Mouse (Mus musculus): ENCODE results near the gene E030018B13Rik.

DNA sequence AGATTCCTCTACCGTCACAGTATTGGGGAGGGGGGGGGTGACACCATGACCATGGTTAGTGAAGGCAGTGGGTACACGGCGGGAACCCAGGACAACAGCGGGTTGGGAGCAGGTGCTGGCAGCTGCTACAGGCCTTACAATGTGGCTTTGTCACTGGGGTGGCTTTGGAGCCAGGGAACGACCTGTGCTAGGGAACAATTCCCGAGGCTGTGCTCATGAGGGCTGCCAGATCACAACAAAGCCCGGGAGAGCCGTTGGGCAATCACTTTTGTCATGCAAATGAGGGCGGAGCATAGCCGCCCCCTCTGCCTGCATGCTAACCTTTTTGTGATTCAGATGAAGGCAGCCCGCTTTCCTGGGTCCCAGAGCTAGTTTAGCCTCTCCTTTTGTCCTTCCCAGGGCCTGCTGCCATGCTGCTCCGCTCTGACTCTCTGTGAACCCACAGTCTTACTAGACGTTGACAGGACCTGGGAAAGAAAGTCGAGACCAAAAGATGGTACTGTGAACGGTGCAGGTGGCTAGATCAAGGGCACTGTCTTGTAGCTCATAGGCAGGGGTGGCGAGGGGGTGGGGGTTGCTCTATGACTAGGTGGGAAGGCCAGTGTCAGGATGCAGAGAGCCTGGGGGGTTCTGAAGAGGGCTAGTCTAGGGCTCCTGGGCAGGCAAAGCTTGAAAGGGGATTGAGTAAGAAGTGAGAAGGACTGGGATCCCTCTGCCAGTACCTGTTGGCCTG is 40.5 kb downstream of the E030018B13Rik start:
- TF ChIP-seq GATA1 (IDR thresholded peaks at IDR 0.05; ENCODE audit: low read length) (no peak), TAL1 (IDR thresholded peaks at IDR 0.05; ENCODE audit: low read length) (no peak)

All from erythroblast, embryonic 14.5 days (primary cell).